Mouse (Mus musculus) megakaryocyte-erythroid progenitor cell, adult 5-6 weeks (primary cell): ENCODE data around the gene Sar1a. TPM values are rescaled to one million over a fixed set of nuclear protein-coding genes. Genes with fewer than 3 reads are reported as not detected.

Source experiments
- ATAC-seq: replicated peaks from 2 replicates; pipeline ENCODE4 v1.8.0; 2016; ENCODE audit warnings: mild to moderate bottlenecking, inconsistent platforms; ENCODE audit not compliant: severe bottlenecking, poor library complexity, low FRiP score, low TSS enrichment
- total RNA-seq, 2 experiments: library from RNA; stranded (forward) in 1 of 2; stranded (reverse) in 1 of 2; fragments of 200-1000, 215-1000 nt in 1 of 2; fragments of >200 nt in 1 of 2; fragmentation: Nextera tagmentation in 1 of 2; gene quantifications; 2 replicates each; pipeline ENCODE4 v1.2.3; 2014 to 2017

Sar1a gene
- total RNA-seq, 2 experiments from 2014 or later = 97.9 to 119 TPM

DNA sequence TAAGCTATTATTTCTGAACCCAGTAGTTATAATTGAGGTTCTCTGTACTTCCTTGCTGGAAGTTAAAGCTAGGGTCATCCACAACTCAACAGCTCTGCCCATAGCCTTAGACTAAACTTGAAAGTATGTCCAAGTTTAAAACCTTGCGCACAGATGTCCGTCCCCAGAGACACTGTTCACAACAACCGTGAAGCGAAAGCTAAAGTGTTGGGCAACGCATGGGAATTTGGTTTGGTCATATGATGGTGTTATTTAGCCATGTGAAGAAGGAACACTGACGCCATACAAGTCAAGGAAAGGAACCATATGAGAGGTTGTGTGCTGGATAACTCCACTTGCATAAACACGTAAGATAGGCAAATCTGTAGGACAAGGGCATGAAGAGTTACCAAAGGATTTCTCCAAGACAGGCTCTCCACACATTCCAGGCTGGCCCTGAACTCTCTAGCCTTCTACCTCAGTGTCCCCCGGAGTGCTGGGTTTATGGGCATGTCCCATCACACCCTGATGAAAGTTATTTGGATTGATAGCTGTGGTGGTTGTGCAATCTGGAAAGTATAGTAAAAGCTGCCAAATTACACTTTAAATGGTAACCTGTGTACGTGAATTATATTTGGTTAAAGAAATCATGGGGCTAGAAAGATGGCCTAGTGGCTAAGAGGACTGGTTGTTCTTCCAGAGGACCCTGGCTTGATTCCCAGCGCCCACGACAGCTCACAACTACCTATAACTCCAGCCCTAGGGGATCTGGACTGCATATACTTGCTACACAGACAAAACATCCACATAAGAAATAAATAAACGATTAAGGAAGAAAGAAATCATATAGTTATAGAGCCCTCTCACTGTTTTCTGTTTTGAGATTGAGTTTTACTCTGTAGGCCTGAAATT is 37.6 kb downstream of the Sar1a start:
- ATAC-seq = no peak

DNA sequence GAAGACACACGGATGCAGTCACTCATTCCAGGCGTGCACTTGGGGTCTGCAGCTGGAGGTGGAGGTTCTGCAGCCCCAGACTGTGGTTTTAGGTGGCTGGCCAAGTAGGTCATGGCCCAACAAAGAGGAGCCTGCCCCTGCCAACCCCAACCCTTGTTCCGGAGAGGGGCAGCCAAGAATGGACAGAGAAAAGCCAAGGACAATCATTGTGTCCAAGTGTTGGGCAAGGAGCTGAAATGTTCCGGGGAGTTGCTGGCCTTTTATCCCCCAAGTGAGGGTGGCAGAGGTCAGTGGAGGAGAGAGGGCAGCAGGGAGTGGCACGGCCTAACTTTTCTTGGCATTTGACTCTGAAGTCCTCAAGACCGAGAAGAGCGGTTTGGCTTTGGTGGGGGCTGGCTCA is 40.2 kb downstream of the Sar1a start:
- no peak for ATAC-seq

DNA sequence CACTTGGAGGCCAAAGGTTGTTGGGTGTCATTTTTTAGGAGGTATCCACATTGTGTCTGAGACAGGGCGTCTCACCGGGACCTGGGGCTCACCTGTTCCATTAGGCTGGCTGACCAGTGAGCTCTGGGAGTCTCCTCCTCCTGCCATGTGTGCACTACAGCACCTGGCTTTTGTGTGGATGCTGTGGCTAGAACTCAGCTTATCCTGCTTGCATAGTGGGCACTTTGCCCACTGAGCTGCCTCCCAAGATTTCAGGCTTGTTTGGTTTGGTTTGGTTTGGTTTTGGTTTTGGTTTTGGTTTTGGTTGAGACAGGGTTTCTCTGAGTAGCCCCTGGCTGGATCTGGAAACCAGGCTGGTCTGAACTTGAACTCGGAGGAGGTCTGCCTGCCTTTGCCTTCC is 42.1 kb downstream of the Sar1a start:
- no peak for ATAC-seq

DNA sequence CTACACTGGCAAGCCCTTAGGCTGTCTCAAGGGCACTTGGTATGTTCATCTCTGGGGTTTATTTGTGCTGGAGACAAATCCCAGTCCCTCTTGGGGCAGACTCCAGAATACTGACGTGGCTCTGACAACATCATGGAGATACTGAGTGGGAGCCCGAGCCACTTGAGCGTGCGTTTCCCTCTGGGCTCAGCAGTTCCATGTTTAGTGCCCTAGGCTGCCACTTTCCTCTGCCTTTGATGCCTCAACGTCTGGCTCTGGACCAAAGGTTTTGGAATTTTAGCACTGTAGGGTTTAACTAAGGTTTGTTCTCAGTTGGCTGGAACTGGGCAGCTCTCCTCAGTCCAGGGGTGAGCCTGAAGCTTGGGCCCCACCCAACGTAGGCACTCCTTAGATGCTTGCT is 43.2 kb downstream of the Sar1a start:
- ATAC-seq = no peak

DNA sequence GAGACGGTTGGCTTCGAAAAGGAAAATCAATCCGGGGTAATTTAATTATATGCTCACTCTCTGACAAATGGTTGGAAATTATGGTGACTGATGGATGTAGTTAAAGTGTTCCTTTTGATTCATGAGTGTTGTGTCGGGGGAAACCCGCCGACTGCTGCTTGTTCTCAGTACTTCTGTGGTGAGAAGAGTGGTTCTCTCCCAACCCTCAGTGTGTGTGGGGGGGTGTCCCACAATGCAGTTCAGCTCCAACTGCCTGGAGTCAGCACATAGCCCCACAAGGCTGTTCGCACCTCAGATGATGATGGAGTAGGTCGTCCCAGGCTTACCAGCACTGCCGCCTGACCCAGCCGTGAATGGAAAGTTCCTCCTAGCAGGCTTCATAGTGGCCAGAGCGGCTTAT is 49.1 kb downstream of the Sar1a start:
- no peak for ATAC-seq

DNA sequence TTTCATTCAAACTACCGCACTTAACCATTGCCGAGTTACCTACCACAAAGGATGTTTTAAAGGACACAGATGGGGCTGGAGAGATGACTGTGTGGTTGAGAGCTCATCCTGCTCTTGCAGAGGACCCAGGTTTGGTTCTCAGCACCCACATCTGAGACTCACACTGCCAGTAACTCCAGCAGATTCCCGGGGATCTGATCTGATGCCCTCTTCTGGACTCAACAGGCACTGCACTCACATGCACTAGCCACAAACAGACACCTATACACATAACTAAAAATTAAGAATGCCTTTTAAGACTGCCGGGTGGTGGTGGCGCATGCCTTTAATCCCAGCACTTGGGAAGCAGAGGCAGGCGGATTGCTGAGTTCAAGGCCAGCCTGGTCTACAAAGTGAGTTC is 50.1 kb downstream of the Sar1a start:
- ATAC-seq = no peak

DNA sequence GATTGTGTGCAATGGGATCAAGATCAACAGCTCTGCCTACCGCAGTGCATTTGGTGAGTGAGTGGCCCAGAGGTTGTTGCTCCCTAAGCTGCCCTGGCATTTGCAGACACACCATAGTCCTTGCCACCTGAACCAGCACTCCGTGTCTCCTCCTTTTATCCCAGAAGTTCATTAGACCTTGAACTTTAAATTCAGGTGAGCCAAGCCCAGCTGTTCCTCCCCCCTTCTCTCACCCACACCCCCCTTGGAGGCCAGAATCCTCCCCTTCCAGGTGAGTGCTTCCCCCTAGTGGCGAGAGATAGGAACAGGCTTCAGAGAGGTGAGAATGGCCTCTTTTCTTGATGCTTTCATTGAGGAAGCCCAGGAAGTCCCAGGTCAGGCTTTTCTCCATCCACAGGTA is 54.3 kb downstream of the Sar1a start:
- ATAC-seq = peak; percentile 68

DNA sequence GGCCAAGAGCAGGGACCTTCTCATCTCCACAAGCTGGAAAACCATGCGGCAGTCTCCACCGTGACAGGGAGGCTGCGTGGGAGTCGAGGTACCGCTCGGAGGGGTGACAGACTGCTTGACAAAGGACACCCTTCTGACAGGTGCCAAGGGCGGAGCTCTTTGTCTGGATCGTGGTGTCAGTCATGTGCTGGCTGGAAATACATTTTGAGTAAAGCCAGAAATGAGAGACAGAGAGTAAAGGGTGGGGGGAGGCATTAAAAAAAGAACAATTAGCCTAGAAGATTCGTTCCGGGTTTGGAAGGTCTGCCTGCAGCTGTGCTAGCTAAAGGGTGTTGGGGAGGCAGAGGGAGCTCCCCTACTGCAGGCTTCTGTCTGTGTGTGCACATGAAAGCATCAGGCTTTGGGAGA is 56.6 kb downstream of the Sar1a start:
- ATAC-seq = no peak

DNA sequence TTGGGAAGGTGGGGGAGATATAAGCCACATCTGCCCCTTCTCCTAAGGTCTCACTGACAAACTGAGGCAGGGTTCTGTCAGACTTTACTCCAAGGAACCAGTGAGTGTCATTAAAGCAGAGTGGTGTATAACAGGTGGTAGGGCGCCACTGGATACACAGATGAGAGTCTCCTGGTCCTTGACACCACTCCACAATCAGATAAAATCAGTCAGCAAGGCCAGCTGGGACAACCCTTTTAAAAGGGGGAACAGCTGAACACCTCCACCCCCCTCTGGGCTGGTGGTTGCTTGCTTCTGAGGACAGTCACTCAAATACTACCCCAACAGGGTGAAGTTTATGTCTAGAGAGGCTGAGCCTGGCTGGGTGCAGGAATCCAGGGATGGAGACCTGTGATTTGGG is 57.4 kb downstream of the Sar1a start:
- ATAC-seq = no peak

DNA sequence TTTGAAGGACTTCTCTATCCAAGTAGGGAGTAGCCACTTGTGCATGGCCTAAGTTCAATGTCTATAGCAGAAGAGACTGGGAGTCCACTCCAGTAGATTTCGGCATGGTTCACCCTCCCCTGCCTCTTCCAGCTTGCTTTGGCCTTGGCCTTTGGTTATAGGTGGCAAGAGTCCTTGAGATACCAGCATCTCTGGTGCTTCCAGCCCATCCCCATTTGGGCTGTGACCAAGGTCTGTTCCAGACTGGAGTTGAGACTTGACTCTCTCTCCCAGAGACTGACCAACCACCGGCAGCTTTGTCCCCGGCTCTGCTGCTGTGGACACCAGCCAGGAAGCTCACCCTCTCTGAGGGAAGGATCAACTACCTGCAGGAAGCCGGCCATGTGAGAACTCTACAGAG is 58.0 kb downstream of the Sar1a start:
- no peak for ATAC-seq

DNA sequence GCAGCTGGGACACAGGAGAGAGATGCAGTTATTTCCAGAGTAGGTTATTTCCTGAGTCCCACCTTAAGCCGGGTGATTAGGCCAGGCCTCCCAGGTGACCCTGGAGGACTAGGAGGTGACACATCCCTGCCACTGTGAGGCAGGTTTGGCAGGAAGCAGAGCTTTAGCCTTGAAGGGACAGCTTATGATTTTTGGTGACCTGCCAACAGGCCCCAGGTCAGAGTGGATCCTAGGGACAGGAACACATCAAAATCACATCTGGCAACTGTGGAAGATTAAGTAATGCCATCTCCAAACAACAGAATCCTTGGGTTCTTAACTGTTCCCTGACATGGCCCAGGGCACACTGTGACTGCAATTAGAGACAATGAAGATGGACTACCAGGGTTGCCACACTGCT is 61.2 kb downstream of the Sar1a start:
- no peak for ATAC-seq

DNA sequence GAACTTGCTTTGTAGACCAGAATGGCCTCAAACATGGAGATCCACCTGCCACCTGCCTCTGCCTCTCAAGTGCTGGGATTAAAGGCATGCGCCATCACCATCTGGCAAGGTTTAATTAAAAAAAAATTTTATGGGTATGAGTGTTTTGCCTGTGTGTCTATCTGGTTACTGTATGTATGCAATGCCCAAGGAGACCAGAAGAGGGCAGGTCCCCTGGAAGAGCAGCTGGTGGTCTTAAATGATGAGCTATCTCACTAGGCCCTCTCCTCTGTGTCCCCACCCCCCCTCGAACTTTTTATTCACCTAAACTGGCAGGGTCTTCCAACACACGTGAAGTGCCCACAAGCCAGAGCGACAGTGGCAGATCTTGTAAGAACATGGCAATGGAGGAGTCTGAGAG is 61.8 kb downstream of the Sar1a start:
- no peak for ATAC-seq

DNA sequence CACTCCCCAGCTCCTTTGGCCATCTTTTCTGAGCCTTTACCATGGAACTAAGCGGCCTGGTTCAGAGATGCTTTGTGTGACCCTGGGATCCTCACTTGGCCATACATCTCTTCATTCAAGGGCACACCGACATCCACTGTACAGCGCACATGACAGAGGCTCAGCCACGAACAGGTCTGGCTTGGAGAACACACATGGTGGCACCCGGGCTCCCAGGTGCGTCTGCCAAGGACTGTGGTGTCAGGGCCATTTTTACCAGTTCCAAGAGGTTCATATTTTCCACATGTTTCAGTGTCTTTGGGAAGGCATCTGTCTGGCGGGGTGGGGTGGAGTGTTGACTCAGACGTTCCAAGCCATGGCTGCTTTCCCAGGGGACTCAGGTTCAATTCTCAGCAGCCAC is 62.2 kb downstream of the Sar1a start:
- no peak for ATAC-seq

Other genes starting within 250 kb of the Sar1a start
- gene Eif4ebp2, start 227.6 kb upstream of the Sar1a start, total RNA-seq (2014; fragmentation: Nextera tagmentation) = 170 and 205 TPM in 2 replicates
- 11.5 and 16.3 TPM in 2 replicates for gene Eif4ebp2, start 227.6 kb upstream of the Sar1a start, total RNA-seq (2017)
- 14.3 and 19.5 TPM in 2 replicates for gene Lrrc20, start 204.5 kb upstream of the Sar1a start, total RNA-seq (2014; fragmentation: Nextera tagmentation)
- 8.0 and 10.9 TPM in 2 replicates for gene Lrrc20, start 204.5 kb upstream of the Sar1a start, total RNA-seq (2017)
- not detected in 2 replicates for gene Npffr1, start 84.8 kb upstream of the Sar1a start, total RNA-seq (2014; fragmentation: Nextera tagmentation)
- gene Npffr1, start 84.8 kb upstream of the Sar1a start, total RNA-seq (2017) = not detected in 2 replicates
- 96.7 and 97.1 TPM in 2 replicates for gene Ppa1, start 31.7 kb upstream of the Sar1a start, total RNA-seq (2014; fragmentation: Nextera tagmentation)
- 183 and 211 TPM in 2 replicates for gene Ppa1, start 31.7 kb upstream of the Sar1a start, total RNA-seq (2017)
- 22.8 and 31.8 TPM in 2 replicates for gene Tysnd1, start 15.2 kb downstream of the Sar1a start, total RNA-seq (2014; fragmentation: Nextera tagmentation)
- 12.9 and 25.7 TPM in 2 replicates for gene Tysnd1, start 15.2 kb downstream of the Sar1a start, total RNA-seq (2017)
- 2.3 and 2.4 TPM in 2 replicates for gene Aifm2, start 35.0 kb downstream of the Sar1a start, total RNA-seq (2014; fragmentation: Nextera tagmentation)
- 3.3 and 6.8 TPM in 2 replicates for gene Aifm2, start 35.0 kb downstream of the Sar1a start, total RNA-seq (2017)
- not detected in 2 replicates for gene H2afy2, start 103.8 kb downstream of the Sar1a start, total RNA-seq (2014; fragmentation: Nextera tagmentation)
- not detected in 2 replicates for gene H2afy2, start 103.8 kb downstream of the Sar1a start, total RNA-seq (2017)